Mouse (Mus musculus) ES-E14 (cell line): ENCODE data around the gene Tomm20. TPM values are rescaled to one million over a fixed set of nuclear protein-coding genes. Genes with fewer than 3 reads are reported as not detected.

Source experiments
- DNase-seq: peaks from one replicate; pipeline ENCODE4 v3.0.0-alpha.2; 2013; ENCODE audit warnings: low read depth, low spot score
- H3K27ac ChIP-seq: 2 replicates; pipeline ENCODE4 v1.5.1; 2012; ENCODE audit warnings: low read depth, mild to moderate bottlenecking, low read length, moderate library complexity, mixed read lengths; ENCODE audit not compliant: poor library complexity, insufficient read depth, severe bottlenecking
- H3K36me3 ChIP-seq: 2 replicates; pipeline ENCODE4 v1.6.1; 2012; ENCODE audit warnings: mild to moderate bottlenecking, low read length, moderate library complexity, mixed read lengths; ENCODE audit not compliant: control insufficient read depth, poor library complexity, insufficient read depth, severe bottlenecking
- H3K4me1 ChIP-seq, 2 experiments: fragments of 150-350 bp in 1 of 2; sonication (generic) in 1 of 2; 2 replicates each; pipeline ENCODE4 v1.6.1; 2012; ENCODE audit warnings: low read length in 2 of 2, mild to moderate bottlenecking in 1 of 2, mixed read lengths in 1 of 2; ENCODE audit not compliant: control insufficient read depth in 2 of 2, insufficient read depth in 2 of 2, poor library complexity in 1 of 2
- H3K4me3 ChIP-seq, 2 experiments: fragments of 150-350 bp in 1 of 2; sonication (generic) in 1 of 2; 2 replicates each; pipeline ENCODE4 v1.5.1; 2012; ENCODE audit warnings: low read length in 2 of 2, low read depth in 1 of 2, mild to moderate bottlenecking in 1 of 2, mixed read lengths in 1 of 2; ENCODE audit not compliant: insufficient read depth in 1 of 2, poor library complexity in 1 of 2, severe bottlenecking in 1 of 2
- H3K9ac ChIP-seq: 2 replicates; pipeline ENCODE4 v1.6.1; 2012; ENCODE audit warnings: low read depth, mild to moderate bottlenecking, low read length, mixed read lengths; ENCODE audit not compliant: poor library complexity, insufficient read depth, severe bottlenecking
- H3K9me3 ChIP-seq: fragments of 150-350 bp; sonication (generic); 2 replicates; pipeline ENCODE4 v1.6.1; 2012; ENCODE audit warnings: low read depth, mild to moderate bottlenecking, low read length; ENCODE audit not compliant: control insufficient read depth, insufficient read depth
- CHD2 ChIP-seq: IDR thresholded peaks from 2 replicates; pipeline ENCODE4 v1.6.1; 2014; ENCODE audit warnings: mild to moderate bottlenecking, low read depth, low read length, inconsistent platforms
- HCFC1 ChIP-seq: IDR thresholded peaks from 2 replicates; pipeline ENCODE4 v1.6.1; 2012; ENCODE audit warnings: low read length, inconsistent platforms, borderline replicate concordance; ENCODE audit not compliant: insufficient read depth
- MAFK ChIP-seq: IDR thresholded peaks from 2 replicates; pipeline ENCODE4 v1.6.1; 2014; ENCODE audit warnings: mild to moderate bottlenecking, low read depth, low read length, inconsistent platforms; ENCODE audit not compliant: insufficient read depth
- ZC3H11A ChIP-seq: IDR thresholded peaks from 2 replicates; pipeline ENCODE4 v1.6.1; 2012; ENCODE audit warnings: low read depth, mild to moderate bottlenecking, inconsistent platforms, low read length, borderline replicate concordance
- ZNF384 ChIP-seq: IDR thresholded peaks from 2 replicates; pipeline ENCODE4 v1.6.1; 2012; ENCODE audit warnings: low read depth, low read length, inconsistent platforms
- in situ Hi-C, 2 experiments: fragments of 600-800 bp; cut with MboI; formaldehyde crosslinking; loops; one replicate each; pipeline ENCODE4 v1.15.1; 2025; ENCODE audit warnings: low sequenced_read_pairs in 2 of 2, inconsistent platforms in 1 of 2; ENCODE audit not compliant: unreplicated experiment in 2 of 2
- total RNA-seq: library from RNA; depleted of rRNA; stranded (reverse); fragments of 300-350 nt; gene quantifications from 2 replicates; pipeline ENCODE4 v1.2.3, GENCODE M21; 2012

Tomm20 gene
- total RNA-seq, 1 experiment = 815 TPM

DNA sequence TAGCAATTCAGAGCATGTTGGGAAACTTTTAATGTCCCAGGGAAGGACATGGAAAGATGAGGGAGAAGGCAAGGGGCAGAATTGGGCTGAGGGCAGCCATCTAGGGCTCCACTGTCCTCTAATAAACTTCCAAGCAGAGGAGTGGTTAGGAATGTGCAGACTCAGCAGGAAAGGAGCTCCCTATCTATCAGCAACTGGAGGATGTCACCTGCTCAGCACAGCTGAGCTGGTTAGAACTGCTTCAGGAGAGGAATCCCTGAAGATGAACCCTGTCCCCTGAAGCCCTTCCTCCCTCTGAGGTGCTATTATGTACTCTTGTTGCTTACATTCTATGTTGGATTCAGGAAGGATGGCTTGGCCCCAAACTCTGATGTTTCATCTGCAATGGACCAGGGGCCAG, 17.6 kb downstream of the Tomm20 start:
- no peak for DNase-seq
- no peak overlapping the region for H3K9ac ChIP-seq
- no peak overlapping the region for H3K4me3 ChIP-seq
- H3K4me1 ChIP-seq = peaks cover 0 to 23% of the 10 kb centered on the region in 2 experiments; a peak in 2 of 4 replicates
- peaks cover 39% of the 10 kb centered on the region for H3K36me3 ChIP-seq
- H3K27ac ChIP-seq = no peak overlapping the region
- in situ Hi-C loops = no loop called here
- TF ChIP-seq HCFC1 = no peak
- TF ChIP-seq ZC3H11A = no peak
- no peak for TF ChIP-seq ZNF384
- TF ChIP-seq CHD2 = no peak
- TF ChIP-seq MAFK = peak; percentile 91
- H3K9me3 ChIP-seq = no peaks in the 10 kb centered on the region

DNA sequence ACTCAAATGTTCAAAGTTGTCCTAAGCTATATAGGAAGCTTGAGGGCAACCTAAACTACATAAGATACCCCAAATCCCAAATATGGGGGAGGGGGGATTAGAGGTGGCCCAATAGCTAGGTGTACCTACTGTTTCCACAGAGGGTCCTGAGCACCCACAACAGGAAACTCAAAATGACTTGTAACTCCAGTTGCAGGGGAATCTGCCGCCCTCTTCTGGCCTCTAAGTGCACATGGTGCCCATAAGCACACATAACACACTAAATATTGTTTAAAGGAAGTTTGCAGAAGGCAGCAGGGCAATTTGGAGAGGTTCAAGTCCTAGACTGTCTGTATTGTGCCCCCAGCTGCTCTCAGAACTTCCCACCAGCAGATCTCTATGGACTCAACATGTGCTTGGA, 18.6 kb downstream of the Tomm20 start:
- Histone ChIP-seq H3K9ac (no peak overlapping the region), H3K36me3 (peaks cover 36% of the 10 kb centered on the region), H3K27ac (no peak overlapping the region), H3K9me3 (no peaks in the 10 kb centered on the region), H3K4me1 (peaks cover 0 to 16% of the 10 kb centered on the region in 2 experiments; a peak in 1 of 4 replicates), H3K4me3 (no peak overlapping the region)
- in situ Hi-C loops = no loop called here
- no peak for DNase-seq
- TF ChIP-seq ZC3H11A = no peak
- TF ChIP-seq MAFK = no peak
- TF ChIP-seq HCFC1 = no peak
- TF ChIP-seq CHD2 = no peak
- TF ChIP-seq ZNF384 = no peak

DNA sequence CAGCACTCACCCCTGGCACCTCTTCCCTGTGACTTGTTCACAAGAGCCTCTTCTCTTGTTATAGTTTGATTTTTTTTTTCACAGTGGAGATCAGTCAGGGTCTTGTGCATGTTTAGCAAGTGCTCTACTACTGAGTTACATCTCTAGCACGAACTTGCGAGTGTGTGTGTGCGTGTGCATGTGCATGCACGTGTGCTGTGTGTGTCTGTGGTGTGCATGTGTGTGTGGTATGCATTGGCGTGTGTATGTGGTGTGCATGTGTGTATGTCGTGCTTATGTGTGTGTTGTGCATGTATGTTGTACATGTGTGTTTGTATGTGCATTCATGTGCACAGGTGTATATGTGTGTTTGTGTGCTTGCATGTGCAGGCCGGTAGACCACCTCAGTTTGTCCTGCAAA, 22.7 kb downstream of the Tomm20 start:
- in situ Hi-C loops = no loop called here
- no peak overlapping the region for H3K9ac ChIP-seq
- no peak overlapping the region for H3K27ac ChIP-seq
- TF ChIP-seq ZC3H11A (no peak), CHD2 (no peak), HCFC1 (no peak), ZNF384 (no peak), MAFK (no peak)
- peaks cover 9% of the 10 kb centered on the region; the same call in 1 of the 2 replicates for H3K36me3 ChIP-seq
- no peak overlapping the region for H3K4me3 ChIP-seq
- H3K9me3 ChIP-seq = no peaks in the 10 kb centered on the region
- H3K4me1 ChIP-seq = peaks cover 0 to under 1% of the 10 kb centered on the region in 2 experiments; a peak in 2 of 4 replicates
- DNase-seq = no peak

DNA sequence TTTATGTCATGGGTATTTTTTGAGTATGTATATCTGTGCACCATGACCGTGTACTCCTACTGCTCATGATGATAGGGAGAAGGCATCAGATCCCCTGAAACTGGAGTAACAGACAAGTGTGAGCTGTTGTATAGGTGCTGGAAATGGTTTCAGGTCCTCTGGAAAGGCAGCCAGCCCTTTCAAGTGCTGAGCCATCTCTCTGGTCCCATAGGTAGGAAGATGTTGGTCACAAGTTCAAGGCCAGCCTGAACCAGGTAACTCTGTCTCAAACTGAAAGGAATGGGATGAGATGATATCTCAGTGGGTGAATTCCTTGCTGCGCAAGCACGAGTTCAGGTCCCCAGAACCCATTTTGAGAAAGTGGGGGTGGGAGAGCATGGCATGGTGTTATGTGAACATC, 24.2 kb downstream of the Tomm20 start:
- peaks cover 3% of the 10 kb centered on the region; the same call in 1 of the 2 replicates for H3K36me3 ChIP-seq
- H3K27ac ChIP-seq = no peak overlapping the region

More for the DNA sequence above, 24.2 kb downstream of the Tomm20 start:
- in situ Hi-C loops = no loop called here
- Histone ChIP-seq H3K9ac (no peak overlapping the region), H3K4me1 (no peaks in the 10 kb centered on the region; a peak in 1 of 4 replicates), H3K4me3 (no peak overlapping the region), H3K9me3 (no peaks in the 10 kb centered on the region)
- TF ChIP-seq HCFC1 = no peak
- TF ChIP-seq ZNF384 = no peak
- TF ChIP-seq MAFK = no peak
- TF ChIP-seq CHD2 = no peak
- TF ChIP-seq ZC3H11A = no peak
- no peak for DNase-seq
